In genomic region chr15:81198447-81198846, GRCm38 (mm10) we compare ENCODE assay signal across 20 mouse cellular contexts. TPM values are rescaled to one million over a fixed set of nuclear protein-coding genes. Genes with fewer than 3 reads are reported as not detected.
DNase-seq lines count a peak whose midpoint lies in the region; ATAC-seq and TF ChIP-seq lines count a peak whose summit lies in the region.
"Had no signal": no experiment of that assay in that cellular context is flagged by ENCODE, and none has a peak within 500 bp of the region (broad histone marks: within the 10 kb centered on the region; RNA-seq: fewer than 3 reads in every experiment).

No protein-coding gene starts in this region.

- peak; percentile 52 for DNase-seq in CD4-positive, CD25-positive, alpha-beta regulatory T cell, adult 2 months (ENCODE audit: low read depth, low spot score)
- DNase-seq in left cerebral cortex, adult 2 months (ENCODE audit: extremely low spot score in 1 of 2, low spot score in 2 of 2), result no peak
- no peak for DNase-seq in left cerebral cortex, postnatal 25 days (ENCODE audit: low spot score in 2 of 2)
- DNase-seq in testis, postnatal 10 days (ENCODE audit: low spot score), result no peak
- no peak for DNase-seq in retina, embryonic 14.5 days (ENCODE audit: low spot score)
- DNase-seq: adrenal gland, postnatal 36 days; cerebellum, adult 9-11 months; heart, postnatal 10 days; midbrain, embryonic 14.5 days; right cerebral cortex, postnatal 25 days had no signal

- peak; percentile 14; the same call in 1 of the 2 replicates for TF ChIP-seq CTCF in left cerebral cortex, adult 2 months (IDR thresholded peaks at IDR 0.05)
- TF ChIP-seq CTCF in testis, adult 2 months (IDR thresholded peaks at IDR 0.05; ENCODE audit: control insufficient read depth, insufficient read depth, insufficient replicate concordance, low read depth, low read length), result peak; percentile 50; the same call in 1 of the 2 replicates
- TF ChIP-seq CTCF in embryonic fibroblast, embryonic 13.5 days (IDR thresholded peaks at IDR 0.05; ENCODE audit: borderline replicate concordance, insufficient read depth, low read length), result peak; percentile 26; the same call in 1 of the 2 replicates

- TF ChIP-seq POLR2A in testis, adult 2 months (IDR thresholded peaks at IDR 0.05; ENCODE audit: control insufficient read depth, low read depth, low read length), result no peak
- TF ChIP-seq POLR2A in embryonic fibroblast, embryonic 13.5 days (IDR thresholded peaks at IDR 0.05; ENCODE audit: low read depth, low read length), result no peak

- ATAC-seq in CD4-positive, CD25-positive, alpha-beta regulatory T cell, adult 4 months, result no peak
- ATAC-seq: activated CD4-positive, CD25-positive, alpha-beta regulatory T cell, adult 4 months; forebrain, embryonic 14.5 days had no signal

- H3K36me3 ChIP-seq in testis, adult 2 months (ENCODE audit: control insufficient read depth, insufficient read depth, low read length), result no peaks in the 10 kb centered on the region
- H3K36me3 ChIP-seq: embryonic facial prominence, embryonic 15.5 days; limb, embryonic 13.5 days had no signal

- no peaks in the 10 kb centered on the region for H3K4me1 ChIP-seq in testis, adult 2 months (ENCODE audit: control insufficient read depth, insufficient read depth, low read length)
- H3K4me1 ChIP-seq in embryonic fibroblast, embryonic 13.5 days (ENCODE audit: control insufficient read depth, insufficient read depth, low read length), result peaks cover 3% of the 10 kb centered on the region; the same call in 1 of the 2 replicates

- H3K4me3 ChIP-seq in left cerebral cortex, adult 2 months, result no peak overlapping the region
- no peak overlapping the region for H3K4me3 ChIP-seq in testis, adult 2 months (ENCODE audit: control insufficient read depth, low read depth, low read length)
- H3K4me3 ChIP-seq in embryonic fibroblast, embryonic 13.5 days (ENCODE audit: insufficient read depth, low read length), result no peak overlapping the region
- H3K4me3 ChIP-seq: embryonic facial prominence, embryonic 15.5 days; limb, embryonic 13.5 days had no signal

- H3K27me3 ChIP-seq in testis, adult 2 months (ENCODE audit: control insufficient read depth, insufficient read depth, low read length), result no peaks in the 10 kb centered on the region
- H3K27me3 ChIP-seq: embryonic facial prominence, embryonic 15.5 days; limb, embryonic 13.5 days had no signal

- H3K27ac ChIP-seq in left cerebral cortex, adult 2 months, result no peak overlapping the region
- H3K27ac ChIP-seq in testis, adult 2 months (ENCODE audit: control insufficient read depth, insufficient read depth, low read depth, low read length), result no peak overlapping the region
- no peak overlapping the region for H3K27ac ChIP-seq in embryonic fibroblast, embryonic 13.5 days (ENCODE audit: insufficient read depth, low read length)
- H3K27ac ChIP-seq: embryonic facial prominence, embryonic 15.5 days; hindbrain, embryonic 14.5 days; limb, embryonic 13.5 days; macrophage had no signal

- intact Hi-C loops in left cerebral cortex, adult 2 months (cut with DNase I), result loop anchor here (10.0 kb wide), 1 partner anchor 494 kb away; no protein-coding TSS in a partner anchor
- intact Hi-C loops in left cerebral cortex, postnatal 25 days (cut with DNase I), result loop anchor here (2.0 to 10.0 kb wide), 2 partner anchors 122 to 494 kb away; no protein-coding TSS in a partner anchor

RNA-seq across cellular contexts. Expression of gene Mrtfa, which starts 7.9 kb away (rescaled TPM):
- 10 to 100 TPM; 41.0 to 78.2 TPM for polyA plus RNA-seq in CD4-positive, CD25-positive, alpha-beta regulatory T cell, adult 4 months (2017; shearing (Covaris generic))
- total RNA-seq in left cerebral cortex, adult 2 months (2021), result 10 to 100 TPM; 71.2 to 75.8 TPM
- total RNA-seq in left cerebral cortex, postnatal 25 days (2021), result 10 to 100 TPM; 65.0 to 71.8 TPM
- 26.8 and 30.2 TPM in 2 replicates for polyA plus RNA-seq in testis, adult 2 months (2012; rRNA removed)
- 36.6 and 38.4 TPM in 2 replicates for polyA plus RNA-seq in embryonic fibroblast, embryonic 13.5 days (2011; ENCODE audit: insufficient read length, low read depth, missing spikeins)

RNA-seq across cellular contexts. Expression of gene Mchr1, which starts 36.9 kb away (rescaled TPM):
- polyA plus RNA-seq in CD4-positive, CD25-positive, alpha-beta regulatory T cell, adult 4 months (2017; shearing (Covaris generic)), result not detected
- total RNA-seq in left cerebral cortex, adult 2 months (2021), result 10 to 100 TPM; 23.6 to 27.5 TPM
- 10 to 100 TPM; 21.5 to 26.7 TPM for total RNA-seq in left cerebral cortex, postnatal 25 days (2021)
- 0.37 and 0.71 TPM in 2 replicates for polyA plus RNA-seq in testis, adult 2 months (2012; rRNA removed)
- polyA plus RNA-seq in embryonic fibroblast, embryonic 13.5 days (2011; ENCODE audit: insufficient read length, low read depth, missing spikeins), result 0.75 and 1.1 TPM in 2 replicates
- total RNA-seq: heart, adult 8-10 months; heart, postnatal 10 days had no signal
- polyA plus RNA-seq: macrophage had no signal
